Mouse (Mus musculus) embryonic facial prominence, embryonic 15.5 days (tissue): ENCODE data around the gene Tmem186. TPM values are rescaled to one million over a fixed set of nuclear protein-coding genes. Genes with fewer than 3 reads are reported as not detected.

Experiments
- ATAC-seq: fragments of 200-750 bp; cut with Nextera tagmentation; 2 replicates; pipeline ENCODE4 v1.8.0; 2017; ENCODE audit warnings: low read depth, moderate TSS enrichment; ENCODE audit not compliant: insufficient number of reproducible peaks, low FRiP score, low TSS enrichment
- H3K27ac ChIP-seq: fragments of 300-500 bp; sonication (generic); replicated peaks from 2 replicates; pipeline ENCODE4 v1.5.1; 2015; ENCODE audit warnings: mild to moderate bottlenecking, inconsistent platforms
- H3K27me3 ChIP-seq: fragments of 300-500 bp; sonication (generic); 2 replicates; pipeline ENCODE4 v1.6.1; 2015; ENCODE audit warnings: inconsistent platforms
- H3K36me3 ChIP-seq: fragments of 300-500 bp; sonication (generic); 2 replicates; pipeline ENCODE4 v1.6.1; 2015; ENCODE audit warnings: mild to moderate bottlenecking, inconsistent platforms
- H3K4me1 ChIP-seq: fragments of 300-500 bp; sonication (generic); 2 replicates; pipeline ENCODE4 v1.6.1; 2015; ENCODE audit warnings: inconsistent platforms
- H3K4me2 ChIP-seq: fragments of 300-500 bp; sonication (generic); replicated peaks from 2 replicates; pipeline ENCODE4 v1.6.1; 2015; ENCODE audit warnings: mild to moderate bottlenecking, inconsistent platforms
- H3K4me3 ChIP-seq: fragments of 300-500 bp; sonication (generic); replicated peaks from 2 replicates; pipeline ENCODE4 v1.5.1; 2015; ENCODE audit warnings: mild to moderate bottlenecking, inconsistent platforms
- H3K9ac ChIP-seq: fragments of 300-500 bp; sonication (generic); 2 replicates; pipeline ENCODE4 v1.6.1; 2015; ENCODE audit warnings: inconsistent platforms
- H3K9me3 ChIP-seq: fragments of 300-500 bp; sonication (generic); replicated peaks from 2 replicates; pipeline ENCODE4 v1.6.1; 2016; ENCODE audit warnings: inconsistent platforms
- WGBS: fragments of 180-500 bp; shearing (Covaris S2); methylation state at CpG from one replicate; pipeline ENCODE4 v1.1.7; 2015; 5-methylcytosine and 5-hydroxymethylcytosine counted together
- polyA plus RNA-seq: library from polyadenylated mRNA; unstranded; fragments of >200 nt; fragmentation: Nextera tagmentation; extraction: Ambion mirVana; gene quantifications from 2 replicates; pipeline ENCODE4 v1.2.1, GENCODE M21; 2015

The Tmem186 gene
- polyA plus RNA-seq, 1 experiment from 2014 or later = 19.3 TPM

DNA sequence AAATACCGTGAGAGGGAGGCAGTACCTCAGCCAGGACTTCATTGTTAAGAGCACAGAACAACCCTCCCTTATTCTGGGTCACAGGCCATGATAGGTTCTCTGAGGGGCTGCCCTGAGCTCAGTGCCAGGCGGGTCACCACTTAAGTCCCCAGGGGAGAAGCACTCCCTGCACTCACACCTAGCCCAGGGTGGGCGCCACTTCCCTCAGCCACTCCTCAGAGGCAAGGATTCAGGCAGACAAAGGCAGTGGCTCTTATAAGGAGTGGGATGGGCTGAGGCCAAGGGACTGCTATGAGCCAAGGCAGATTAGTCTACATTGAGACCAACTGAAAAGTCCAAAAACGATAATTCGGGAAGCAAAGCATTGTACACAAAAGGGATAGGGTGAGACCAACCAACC lies 27.9 kb upstream of the Tmem186 start:
- Histone ChIP-seq H3K4me1 (peaks cover 39% of the 10 kb centered on the region), H3K9me3 (no peaks in the 10 kb centered on the region), H3K27ac (no peak overlapping the region), H3K9ac (no peak overlapping the region), H3K4me3 (no peak overlapping the region), H3K27me3 (no peaks in the 10 kb centered on the region), H3K36me3 (peaks cover 24% of the 10 kb centered on the region), H3K4me2 (no peak overlapping the region)
- ATAC-seq = no peak
- WGBS = 81% methylated on average over 5 of the region's 5 CpGs

DNA sequence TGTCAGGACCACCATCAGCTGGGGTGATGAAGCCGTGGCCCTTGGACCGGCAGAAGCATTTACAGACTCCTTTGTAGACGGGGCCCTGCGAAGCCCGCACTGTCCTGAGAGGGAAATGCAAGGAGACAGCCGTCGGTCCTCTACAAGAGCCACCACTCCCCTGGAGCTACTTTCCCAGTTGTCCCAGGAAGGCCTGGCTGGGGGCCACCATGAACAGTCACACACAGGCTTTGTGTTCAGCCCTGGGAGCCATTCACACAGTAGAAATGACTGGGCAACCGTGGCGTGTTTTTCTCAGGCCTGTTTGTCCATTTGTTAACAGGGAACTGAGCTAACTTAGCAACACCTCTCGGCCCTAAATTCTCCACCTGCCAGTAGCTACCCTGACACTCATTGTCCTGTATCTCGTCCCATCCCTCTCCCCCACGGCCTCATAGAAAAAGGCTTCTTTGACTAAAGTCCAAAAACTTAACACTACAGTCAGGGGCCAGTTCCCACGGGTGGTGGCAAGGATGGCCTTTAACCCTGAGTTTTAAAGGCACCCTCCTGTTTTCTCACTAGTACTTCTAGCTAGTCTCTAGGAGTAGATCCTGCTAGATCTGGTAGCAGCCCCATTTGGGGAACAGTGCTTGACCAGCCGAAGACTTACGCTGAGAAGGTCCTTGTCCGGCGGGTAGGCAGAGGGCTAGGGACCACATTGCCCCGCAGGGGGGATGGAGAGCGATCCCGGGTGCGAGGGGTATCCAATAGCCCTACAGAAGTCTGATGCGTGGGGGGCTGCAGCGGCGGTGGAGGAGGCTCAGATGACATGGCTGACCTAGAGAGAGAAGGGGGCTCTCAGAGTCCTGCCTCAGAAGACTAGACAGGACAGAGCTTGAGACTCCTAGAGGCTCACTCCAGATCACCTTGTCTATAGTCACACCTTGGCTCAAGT lies 26.4 kb upstream of the Tmem186 start:
- WGBS = 87% methylated on average over 24 of the region's 24 CpGs
- no peak overlapping the region for H3K27ac ChIP-seq
- no peaks in the 10 kb centered on the region for H3K27me3 ChIP-seq
- no peak overlapping the region for H3K4me3 ChIP-seq
- no peak for ATAC-seq
- no peaks in the 10 kb centered on the region for H3K9me3 ChIP-seq
- peaks cover 24% of the 10 kb centered on the region for H3K4me1 ChIP-seq
- no peak overlapping the region for H3K4me2 ChIP-seq
- no peak overlapping the region for H3K9ac ChIP-seq
- H3K36me3 ChIP-seq = peaks cover 37% of the 10 kb centered on the region

DNA sequence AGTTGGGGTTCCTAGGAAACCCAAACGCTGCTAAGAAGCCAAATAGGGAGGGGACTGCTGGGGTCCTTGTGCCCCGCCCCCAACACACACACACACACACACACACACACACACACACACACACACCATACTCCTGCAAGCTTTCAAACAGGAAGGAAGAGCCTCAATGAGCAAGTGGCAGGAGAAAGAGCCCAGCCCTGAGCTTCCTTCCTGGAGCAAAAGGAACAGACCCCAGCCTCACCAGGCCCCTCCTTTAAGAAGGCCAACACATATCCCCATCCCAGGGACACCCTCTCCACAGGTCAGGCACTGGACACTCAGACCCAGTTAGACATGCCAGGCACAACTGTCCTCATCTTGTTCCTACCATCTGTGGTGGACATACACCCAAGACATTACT lies 25.5 kb upstream of the Tmem186 start:
- H3K4me1 ChIP-seq = peaks cover 15% of the 10 kb centered on the region
- H3K36me3 ChIP-seq = peaks cover 43% of the 10 kb centered on the region
- no peaks in the 10 kb centered on the region for H3K27me3 ChIP-seq
- H3K4me3 ChIP-seq = no peak overlapping the region
- WGBS = 69% methylated on average over 2 of the region's 2 CpGs
- no peak overlapping the region for H3K4me2 ChIP-seq
- H3K27ac ChIP-seq = no peak overlapping the region
- H3K9ac ChIP-seq = no peak overlapping the region
- no peaks in the 10 kb centered on the region for H3K9me3 ChIP-seq
- no peak for ATAC-seq

DNA sequence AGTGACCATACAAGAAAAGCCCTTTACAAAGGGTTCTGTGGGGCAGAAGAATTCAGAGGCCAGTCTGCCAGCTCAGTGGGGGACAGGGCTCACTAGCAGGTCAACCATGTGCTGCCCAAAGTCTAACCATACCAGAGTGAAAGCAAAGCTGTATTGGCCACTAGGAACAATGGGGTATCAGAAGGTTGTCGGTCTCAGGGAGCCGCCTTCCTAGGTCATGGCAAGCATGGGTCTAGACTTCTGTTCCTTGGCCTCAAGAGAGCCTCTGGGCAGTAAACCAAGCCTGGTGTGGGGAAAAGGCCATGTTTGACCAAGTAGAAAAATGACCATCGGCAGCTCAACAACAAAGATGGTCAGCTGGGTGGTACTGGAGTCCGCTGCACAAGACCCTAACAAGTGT lies 21.3 kb upstream of the Tmem186 start:
- no peak overlapping the region for H3K4me2 ChIP-seq
- no peaks in the 10 kb centered on the region for H3K9me3 ChIP-seq
- H3K27me3 ChIP-seq = no peaks in the 10 kb centered on the region
- no peak overlapping the region for H3K9ac ChIP-seq
- 95% methylated on average over 4 of the region's 4 CpGs for WGBS
- no peaks in the 10 kb centered on the region for H3K4me1 ChIP-seq
- H3K36me3 ChIP-seq = peaks cover 80% of the 10 kb centered on the region
- no peak overlapping the region for H3K4me3 ChIP-seq
- no peak for ATAC-seq
- no peak overlapping the region for H3K27ac ChIP-seq

DNA sequence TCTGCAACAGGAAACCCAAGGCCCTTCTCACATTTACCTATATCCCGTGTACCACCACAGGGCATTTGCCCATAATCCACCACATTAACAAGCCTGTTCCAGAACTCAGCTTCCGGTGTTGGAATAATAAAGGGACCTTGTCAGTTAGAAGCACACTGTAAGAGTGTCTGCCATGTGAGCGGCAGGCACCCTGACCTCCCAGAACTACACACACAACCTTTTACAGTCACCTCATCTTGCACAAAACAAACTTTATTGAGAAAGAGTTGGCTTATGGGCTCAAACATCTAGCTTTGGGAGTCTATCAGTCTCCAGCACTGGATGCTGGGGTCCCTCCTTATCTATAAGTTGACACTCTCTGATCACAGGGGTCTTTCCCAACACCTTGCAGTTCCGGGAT lies 20.8 kb upstream of the Tmem186 start:
- H3K4me3 ChIP-seq = no peak overlapping the region
- WGBS = 76% methylated on average over 4 of the region's 4 CpGs
- ATAC-seq = no peak
- H3K27me3 ChIP-seq = no peaks in the 10 kb centered on the region
- H3K27ac ChIP-seq = no peak overlapping the region
- H3K9me3 ChIP-seq = no peaks in the 10 kb centered on the region
- no peak overlapping the region for H3K4me2 ChIP-seq
- H3K36me3 ChIP-seq = peaks cover 79% of the 10 kb centered on the region
- no peak overlapping the region for H3K9ac ChIP-seq
- H3K4me1 ChIP-seq = no peaks in the 10 kb centered on the region

DNA sequence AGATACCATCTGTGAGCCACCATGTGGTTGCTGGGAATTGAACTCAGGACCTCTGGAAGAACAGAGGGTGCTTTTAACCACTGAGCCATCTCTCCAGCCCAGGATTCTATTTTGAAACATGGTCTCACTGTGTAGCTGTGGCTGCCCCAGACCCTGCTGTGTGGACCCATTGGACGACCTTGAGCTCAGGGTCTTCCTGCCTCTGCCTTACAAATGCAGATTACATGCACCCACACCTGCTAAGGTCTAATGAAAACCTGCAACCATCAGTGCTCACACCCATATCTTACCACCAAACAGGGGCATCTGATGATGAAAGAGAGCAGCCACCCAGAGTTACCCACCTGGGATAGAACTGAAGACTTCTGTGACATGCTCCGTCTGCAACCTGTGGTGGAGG lies 18.7 kb upstream of the Tmem186 start:
- Histone ChIP-seq H3K27ac (no peak overlapping the region), H3K4me1 (no peaks in the 10 kb centered on the region), H3K4me2 (no peak overlapping the region), H3K4me3 (no peak overlapping the region), H3K9me3 (no peaks in the 10 kb centered on the region), H3K27me3 (no peaks in the 10 kb centered on the region), H3K9ac (no peak overlapping the region), H3K36me3 (peaks cover 86% of the 10 kb centered on the region)
- 85% methylated on average over 2 of the region's 2 CpGs for WGBS
- ATAC-seq = no peak

DNA sequence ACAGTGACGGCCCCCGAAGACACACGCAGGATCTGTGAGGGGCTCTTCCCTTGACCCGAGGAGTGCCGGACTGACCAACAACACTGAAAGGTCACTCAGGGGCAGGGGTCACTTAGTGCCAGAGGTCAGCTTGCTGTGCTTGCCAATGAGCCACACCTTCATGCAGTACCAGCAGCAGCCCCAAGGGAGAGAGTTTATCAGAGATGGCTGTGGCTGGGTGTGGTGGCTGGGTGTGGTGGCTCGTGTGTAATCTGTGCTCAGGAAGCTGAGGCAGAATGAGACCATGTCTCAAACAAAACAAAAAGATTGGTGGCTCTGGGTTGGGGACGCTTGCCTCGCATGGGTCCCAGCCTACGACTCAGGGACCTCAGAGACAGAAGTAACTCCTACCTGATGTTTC lies 18.1 kb upstream of the Tmem186 start:
- Histone ChIP-seq H3K9ac (no peak overlapping the region), H3K36me3 (peaks cover 89% of the 10 kb centered on the region), H3K4me1 (no peaks in the 10 kb centered on the region), H3K4me2 (no peak overlapping the region), H3K27me3 (no peaks in the 10 kb centered on the region), H3K9me3 (no peaks in the 10 kb centered on the region), H3K4me3 (no peak overlapping the region), H3K27ac (no peak overlapping the region)
- WGBS = 74% methylated on average over 9 of the region's 9 CpGs
- no peak for ATAC-seq

DNA sequence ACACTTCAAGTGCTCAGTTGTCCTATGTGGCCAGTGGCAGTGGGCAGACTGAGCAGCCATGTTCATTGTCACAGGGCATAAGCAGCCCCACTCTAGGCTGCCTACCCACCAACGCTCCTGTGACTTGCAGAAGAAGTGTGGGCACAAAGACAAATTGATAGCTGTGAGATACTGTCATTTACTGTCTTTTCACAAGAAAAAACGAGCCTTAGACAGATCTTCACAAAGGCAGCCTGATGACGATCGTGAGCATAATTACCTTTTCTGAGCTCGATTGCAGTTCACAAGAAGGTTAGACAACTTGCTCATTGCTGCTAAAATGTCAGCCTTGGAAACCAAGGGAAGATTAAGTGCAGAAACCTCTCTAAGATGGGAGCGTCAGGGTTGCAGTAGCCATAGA lies 17.6 kb upstream of the Tmem186 start:
- H3K4me2 ChIP-seq = no peak overlapping the region
- ATAC-seq = no peak
- no peak overlapping the region for H3K27ac ChIP-seq
- H3K4me1 ChIP-seq = no peaks in the 10 kb centered on the region
- no peaks in the 10 kb centered on the region for H3K27me3 ChIP-seq
- 87% methylated on average over 6 of the region's 6 CpGs for WGBS
- H3K4me3 ChIP-seq = no peak overlapping the region
- H3K9ac ChIP-seq = no peak overlapping the region
- H3K36me3 ChIP-seq = peaks cover 88% of the 10 kb centered on the region
- H3K9me3 ChIP-seq = no peaks in the 10 kb centered on the region

DNA sequence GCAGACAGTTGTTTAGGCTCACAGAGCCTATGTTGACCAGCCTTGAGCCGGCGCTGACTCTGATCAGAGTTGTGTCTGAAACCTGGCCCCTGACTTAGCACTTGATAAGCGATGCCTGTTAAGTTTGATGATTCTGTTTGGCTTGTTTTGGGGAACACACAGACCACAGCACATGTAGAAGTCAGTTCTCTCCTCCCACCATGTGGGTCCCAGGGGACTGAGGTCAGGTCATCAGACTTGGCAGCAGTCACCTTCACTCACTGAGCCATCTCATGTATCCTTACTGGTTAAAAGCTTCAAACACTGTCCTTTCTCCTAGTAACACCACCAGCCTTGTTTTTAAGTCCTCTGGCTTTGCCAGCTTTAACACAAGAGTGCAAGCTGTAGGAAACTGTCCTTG lies 12.5 kb upstream of the Tmem186 start:
- 88% methylated on average over 3 of the region's 3 CpGs for WGBS
- Histone ChIP-seq H3K9ac (no peak overlapping the region), H3K4me1 (no peaks in the 10 kb centered on the region), H3K4me2 (no peak overlapping the region), H3K27me3 (no peaks in the 10 kb centered on the region), H3K27ac (no peak overlapping the region), H3K36me3 (peaks cover 91% of the 10 kb centered on the region), H3K9me3 (no peaks in the 10 kb centered on the region), H3K4me3 (no peak overlapping the region)
- no peak for ATAC-seq

DNA sequence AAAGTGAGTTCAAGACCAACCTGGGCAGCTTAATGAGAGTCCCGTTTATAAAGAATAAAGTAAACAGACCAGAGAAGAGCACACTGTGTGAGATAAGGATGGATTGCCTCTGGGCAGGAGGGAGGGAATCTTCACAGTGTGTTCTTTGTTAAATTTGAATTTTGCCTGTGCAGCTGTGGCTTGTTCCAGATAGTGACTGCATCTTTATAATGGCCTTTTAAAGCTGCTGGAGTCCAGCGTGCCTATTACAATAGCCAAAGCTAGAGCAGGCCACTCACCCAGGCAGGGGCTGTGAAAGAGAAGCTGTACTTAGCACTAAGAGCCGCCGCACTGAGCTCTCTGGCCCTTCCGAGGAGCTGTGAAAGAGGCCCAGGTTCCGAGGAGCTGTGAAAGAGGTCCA lies 8.0 kb upstream of the Tmem186 start:
- no peak overlapping the region for H3K9ac ChIP-seq
- no peak for ATAC-seq
- no peaks in the 10 kb centered on the region for H3K4me1 ChIP-seq
- H3K36me3 ChIP-seq = peaks cover 71% of the 10 kb centered on the region
- no peak overlapping the region for H3K4me2 ChIP-seq
- no peaks in the 10 kb centered on the region for H3K9me3 ChIP-seq
- H3K27ac ChIP-seq = no peak overlapping the region
- 82% methylated on average over 6 of the region's 6 CpGs for WGBS
- H3K4me3 ChIP-seq = no peak overlapping the region
- no peaks in the 10 kb centered on the region for H3K27me3 ChIP-seq

DNA sequence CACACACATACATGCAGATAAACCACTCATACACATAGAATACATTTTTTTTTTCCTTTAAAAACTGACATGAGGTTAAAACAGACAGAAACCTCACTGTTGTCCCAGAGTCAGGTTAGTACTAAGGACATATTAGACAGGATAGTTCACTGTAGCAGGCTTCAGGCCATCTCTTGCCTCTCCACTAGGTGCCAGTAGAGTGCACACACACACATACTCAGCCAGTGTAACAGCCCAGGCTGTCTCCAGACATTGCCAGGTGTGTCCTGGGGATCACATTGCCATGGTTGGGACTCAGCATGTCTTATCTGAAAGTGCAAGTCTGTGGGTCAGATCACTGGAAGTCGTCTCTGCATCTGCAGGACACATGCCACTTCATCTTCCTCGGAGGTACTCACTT lies 6.3 kb upstream of the Tmem186 start:
- ATAC-seq = no peak
- 69% methylated on average over 2 of the region's 2 CpGs for WGBS
- Histone ChIP-seq H3K4me2 (no peak overlapping the region), H3K36me3 (peaks cover 57% of the 10 kb centered on the region), H3K9ac (no peak overlapping the region), H3K27ac (no peak overlapping the region), H3K4me1 (no peaks in the 10 kb centered on the region), H3K4me3 (no peak overlapping the region), H3K9me3 (no peaks in the 10 kb centered on the region), H3K27me3 (no peaks in the 10 kb centered on the region)
